Mouse (Mus musculus): ENCODE data around the gene Lgi4. TPM values are rescaled to one million over a fixed set of nuclear protein-coding genes. Genes with fewer than 3 reads are reported as not detected.

Gene Lgi4
- total and polyA plus RNA-seq, 2 experiments from 2014 or later: 0.98 to 1.6 TPM

GRCm38 (mm10) chr7:31082106-31082505, 23.0 kb downstream of the Lgi4 start:
- no peaks in the 10 kb centered on the region for H3K36me3 ChIP-seq (ENCODE audit: insufficient read depth)
- H3K4me2 ChIP-seq (ENCODE audit: low read depth): no peak overlapping the region
- no peaks in the 10 kb centered on the region for H3K9me3 ChIP-seq (ENCODE audit: low read length)
- no peak overlapping the region for H3K4me3 ChIP-seq (ENCODE audit: low read depth, low read length)
- no peak overlapping the region for H3K27ac ChIP-seq (ENCODE audit: low read depth, low read length)
- no peak for TF ChIP-seq CTCF (IDR thresholded peaks at IDR 0.05; ENCODE audit: low read depth)
- no peak for ATAC-seq
- H3K9ac ChIP-seq: no peak overlapping the region
- no peaks in the 10 kb centered on the region for H3K27me3 ChIP-seq (ENCODE audit: insufficient read depth, low read length)
- no peak for DNase-seq
- H3K4me1 ChIP-seq (ENCODE audit: insufficient read depth): no peaks in the 10 kb centered on the region

- DNase-seq (no peak), ATAC-seq (peak; percentile 42)
- Histone ChIP-seq H3K36me3 (ENCODE audit: insufficient read depth) (no peaks in the 10 kb centered on the region), H3K27me3 (ENCODE audit: insufficient read depth, low read length) (no peaks in the 10 kb centered on the region), H3K9ac (no peak overlapping the region), H3K9me3 (ENCODE audit: low read length) (no peaks in the 10 kb centered on the region), H3K4me3 (ENCODE audit: low read depth, low read length) (no peak overlapping the region), H3K4me1 (ENCODE audit: insufficient read depth) (no peaks in the 10 kb centered on the region), H3K27ac (ENCODE audit: low read depth, low read length) (no peak overlapping the region), H3K4me2 (ENCODE audit: low read depth) (no peak overlapping the region)
- WGBS: 68% methylated on average over 14 of the region's 14 CpGs
- no peak for TF ChIP-seq CTCF (IDR thresholded peaks at IDR 0.05; ENCODE audit: low read depth)
Observed at GRCm38 (mm10) chr7:31082831-31083588, 23.9 kb downstream of the Lgi4 start.

- ATAC-seq: no peak
- no peaks in the 10 kb centered on the region for H3K4me1 ChIP-seq (ENCODE audit: insufficient read depth)
- H3K4me2 ChIP-seq (ENCODE audit: low read depth): no peak overlapping the region
- no peak overlapping the region for H3K9ac ChIP-seq
- no peaks in the 10 kb centered on the region for H3K27me3 ChIP-seq (ENCODE audit: insufficient read depth, low read length)
- no peak overlapping the region for H3K27ac ChIP-seq (ENCODE audit: low read depth, low read length)
- WGBS: 53% methylated on average over 9 of the region's 9 CpGs
- H3K4me3 ChIP-seq (ENCODE audit: low read depth, low read length): no peak overlapping the region
- no peaks in the 10 kb centered on the region for H3K36me3 ChIP-seq (ENCODE audit: insufficient read depth)
- no peak for DNase-seq
- H3K9me3 ChIP-seq (ENCODE audit: low read length): no peaks in the 10 kb centered on the region
- TF ChIP-seq CTCF (IDR thresholded peaks at IDR 0.05; ENCODE audit: low read depth): no peak
Observed at GRCm38 (mm10) chr7:31084140-31084539, 25.0 kb downstream of the Lgi4 start.

GRCm38 (mm10) chr7:31085171-31085570, 26.0 kb downstream of the Lgi4 start:
- ATAC-seq: peak; percentile 43; the same call in 1 of the 2 replicates

GRCm38 (mm10) chr7:31086175-31086755, 27.1 kb downstream of the Lgi4 start:
- DNase-seq (no peak), ATAC-seq (no peak)
- Histone ChIP-seq H3K4me2 (ENCODE audit: low read depth) (no peak overlapping the region), H3K36me3 (ENCODE audit: insufficient read depth) (no peaks in the 10 kb centered on the region), H3K9ac (no peak overlapping the region), H3K9me3 (ENCODE audit: low read length) (no peaks in the 10 kb centered on the region), H3K4me1 (ENCODE audit: insufficient read depth) (no peaks in the 10 kb centered on the region), H3K27ac (ENCODE audit: low read depth, low read length) (no peak overlapping the region), H3K4me3 (ENCODE audit: low read depth, low read length) (no peak overlapping the region), H3K27me3 (ENCODE audit: insufficient read depth, low read length) (no peaks in the 10 kb centered on the region)
- WGBS: 92% methylated on average over 9 of the region's 9 CpGs
- TF ChIP-seq CTCF (IDR thresholded peaks at IDR 0.05; ENCODE audit: low read depth): no peak

More at GRCm38 (mm10) chr7:31085171-31085570, 26.0 kb downstream of the Lgi4 start:
- Histone ChIP-seq H3K4me1 (ENCODE audit: insufficient read depth) (no peaks in the 10 kb centered on the region), H3K9ac (no peak overlapping the region), H3K9me3 (ENCODE audit: low read length) (no peaks in the 10 kb centered on the region), H3K27me3 (ENCODE audit: insufficient read depth, low read length) (no peaks in the 10 kb centered on the region), H3K27ac (ENCODE audit: low read depth, low read length) (no peak overlapping the region), H3K4me3 (ENCODE audit: low read depth, low read length) (no peak overlapping the region), H3K4me2 (ENCODE audit: low read depth) (no peak overlapping the region), H3K36me3 (ENCODE audit: insufficient read depth) (no peaks in the 10 kb centered on the region)
- DNase-seq: no peak
- WGBS: 17% methylated on average over 3 of the region's 3 CpGs
- no peak for TF ChIP-seq CTCF (IDR thresholded peaks at IDR 0.05; ENCODE audit: low read depth)

- H3K4me3 ChIP-seq (ENCODE audit: low read depth, low read length): no peak overlapping the region
- TF ChIP-seq CTCF (IDR thresholded peaks at IDR 0.05; ENCODE audit: low read depth): no peak
- WGBS: 65% methylated on average over 2 of the region's 2 CpGs
- no peak for ATAC-seq
- no peak overlapping the region for H3K4me2 ChIP-seq (ENCODE audit: low read depth)
- no peaks in the 10 kb centered on the region for H3K4me1 ChIP-seq (ENCODE audit: insufficient read depth)
- no peak for DNase-seq
- H3K9me3 ChIP-seq (ENCODE audit: low read length): no peaks in the 10 kb centered on the region
- no peak overlapping the region for H3K27ac ChIP-seq (ENCODE audit: low read depth, low read length)
- no peaks in the 10 kb centered on the region for H3K36me3 ChIP-seq (ENCODE audit: insufficient read depth)
- H3K27me3 ChIP-seq (ENCODE audit: insufficient read depth, low read length): no peaks in the 10 kb centered on the region
- no peak overlapping the region for H3K9ac ChIP-seq
Observed at GRCm38 (mm10) chr7:31087262-31087661, 28.1 kb downstream of the Lgi4 start.

- TF ChIP-seq CTCF (IDR thresholded peaks at IDR 0.05; ENCODE audit: low read depth): no peak
- Histone ChIP-seq H3K4me1 (ENCODE audit: insufficient read depth) (no peaks in the 10 kb centered on the region), H3K27me3 (ENCODE audit: insufficient read depth, low read length) (no peaks in the 10 kb centered on the region), H3K9me3 (ENCODE audit: low read length) (no peaks in the 10 kb centered on the region), H3K4me2 (ENCODE audit: low read depth) (no peak overlapping the region), H3K4me3 (ENCODE audit: low read depth, low read length) (no peak overlapping the region), H3K9ac (no peak overlapping the region), H3K36me3 (ENCODE audit: insufficient read depth) (no peaks in the 10 kb centered on the region), H3K27ac (ENCODE audit: low read depth, low read length) (no peak overlapping the region)
- DNase-seq (no peak), ATAC-seq (no peak)
- WGBS: 49% methylated on average over 3 of the region's 3 CpGs
Observed at GRCm38 (mm10) chr7:31088206-31088605, 29.1 kb downstream of the Lgi4 start.

Measured in forebrain, postnatal 0 days (tissue).